In the genomic region with DNA sequence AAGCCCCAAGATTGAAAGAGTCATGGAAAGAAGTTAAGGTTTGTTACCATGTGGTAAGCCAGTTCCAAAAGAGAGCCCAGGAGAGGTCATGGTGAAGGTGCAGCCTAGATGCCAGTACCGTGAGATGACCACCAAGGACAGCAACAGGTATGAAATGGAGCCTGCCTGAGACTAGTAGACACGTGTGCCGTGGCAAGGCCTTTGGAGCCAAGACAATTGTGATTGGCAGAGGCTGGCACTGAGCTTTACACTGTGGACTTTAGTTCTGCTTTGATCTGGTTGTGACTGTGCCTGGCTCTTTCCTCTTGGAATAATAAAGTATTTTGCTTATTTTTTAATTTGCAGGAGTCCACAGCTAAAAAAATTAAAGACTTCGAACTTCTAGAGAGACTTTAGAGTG, we compare ENCODE assay signal across 19 mouse cellular contexts. TPM values are rescaled to one million over a fixed set of nuclear protein-coding genes. Genes with fewer than 3 reads are reported as not detected.
DNase-seq lines count a peak whose midpoint lies in the region; ATAC-seq lines count a peak whose summit lies in the region.
"Had no signal": no experiment of that assay in that cellular context is flagged by ENCODE, and none has a peak within 500 bp of the region (broad histone marks: within the 10 kb centered on the region; RNA-seq: fewer than 3 reads in every experiment).

No protein-coding gene starts in this region.

- no peak overlapping the region for H3K4me3 ChIP-seq in kidney, embryonic 15.5 days (replicated peaks)
- H3K4me3 ChIP-seq in midbrain, embryonic 11.5 days (ENCODE audit: low read depth, low read length), result no peak overlapping the region
- H3K4me3 ChIP-seq in midbrain, embryonic 14.5 days (replicated peaks; ENCODE audit: low read depth, low read length), result no peak overlapping the region
- H3K4me3 ChIP-seq: embryonic facial prominence, embryonic 13.5 days; forebrain, embryonic 12.5 days; heart, embryonic 10.5 days had no signal

- no peak overlapping the region for H3K4me2 ChIP-seq in kidney, embryonic 15.5 days
- no peak overlapping the region for H3K4me2 ChIP-seq in midbrain, embryonic 11.5 days
- H3K4me2 ChIP-seq in midbrain, embryonic 14.5 days (ENCODE audit: low read length), result no peak overlapping the region
- H3K4me2 ChIP-seq: embryonic facial prominence, embryonic 13.5 days; forebrain, embryonic 12.5 days had no signal

- H3K9me3 ChIP-seq in kidney, embryonic 15.5 days (replicated peaks), result no peaks in the 10 kb centered on the region
- no peaks in the 10 kb centered on the region for H3K9me3 ChIP-seq in midbrain, embryonic 11.5 days (ENCODE audit: control insufficient read depth, low read length)
- H3K9me3 ChIP-seq in midbrain, embryonic 14.5 days (ENCODE audit: control insufficient read depth, low read length), result no peaks in the 10 kb centered on the region
- H3K9me3 ChIP-seq: embryonic facial prominence, embryonic 13.5 days; forebrain, embryonic 12.5 days; heart, embryonic 10.5 days had no signal

- DNase-seq in kidney, adult 11 months, result peak; percentile 44
- DNase-seq in kidney, postnatal 25 days, result peak; percentile 34 to 65
- no peak for DNase-seq in kidney, adult 18-20 months
- peak; percentile 60 for DNase-seq in midbrain, embryonic 11.5 days (ENCODE audit: low spot score, missing footprints)
- no peak for DNase-seq in midbrain, embryonic 14.5 days
- DNase-seq in adrenal gland, adult (ENCODE audit: inconsistent age in 2 of 2, low spot score in 1 of 2), result no peak
- DNase-seq: adrenal gland, postnatal 14 days; cerebellum, adult 18-20 months; cerebellum, adult 9-11 months; cerebellum, postnatal 36 days; gastrocnemius, postnatal 10 days; heart, adult 18-20 months; heart, postnatal 10 days; heart, postnatal 4 days had no signal

- H3K4me1 ChIP-seq in kidney, embryonic 15.5 days, result peaks cover 13% of the 10 kb centered on the region; the same call in 1 of the 2 replicates
- no peaks in the 10 kb centered on the region for H3K4me1 ChIP-seq in midbrain, embryonic 11.5 days (ENCODE audit: control insufficient read depth, insufficient read depth, low read length)
- H3K4me1 ChIP-seq in midbrain, embryonic 14.5 days (ENCODE audit: control insufficient read depth, insufficient read depth, low read length), result no peaks in the 10 kb centered on the region
- H3K4me1 ChIP-seq: forebrain, embryonic 12.5 days had no signal

- no peak overlapping the region for H3K27ac ChIP-seq in kidney, embryonic 15.5 days
- no peak overlapping the region for H3K27ac ChIP-seq in midbrain, embryonic 11.5 days (ENCODE audit: low read depth, low read length)
- no peak overlapping the region for H3K27ac ChIP-seq in midbrain, embryonic 14.5 days (replicated peaks; ENCODE audit: low read depth, low read length)
- H3K27ac ChIP-seq: embryonic facial prominence, embryonic 13.5 days; forebrain, embryonic 12.5 days; heart, embryonic 10.5 days had no signal

- no peaks in the 10 kb centered on the region for H3K27me3 ChIP-seq in kidney, embryonic 15.5 days
- H3K27me3 ChIP-seq in midbrain, embryonic 11.5 days (ENCODE audit: control insufficient read depth, insufficient read depth, low read length), result no peaks in the 10 kb centered on the region
- H3K27me3 ChIP-seq in midbrain, embryonic 14.5 days (ENCODE audit: control insufficient read depth, insufficient read depth, low read length), result no peaks in the 10 kb centered on the region
- H3K27me3 ChIP-seq: embryonic facial prominence, embryonic 13.5 days; forebrain, embryonic 12.5 days had no signal

- ATAC-seq in kidney, embryonic 15.5 days (replicated peaks; ENCODE audit: low FRiP score), result no peak
- no peak for ATAC-seq in midbrain, embryonic 11.5 days (ENCODE audit: low FRiP score)
- ATAC-seq in midbrain, embryonic 14.5 days (ENCODE audit: low FRiP score, low TSS enrichment), result no peak
- ATAC-seq: forebrain, embryonic 16.5 days had no signal

- WGBS in kidney, embryonic 15.5 days, result 95% methylated on average over 4 of the region's 4 CpGs
- WGBS in midbrain, embryonic 11.5 days, result 89% methylated on average over 4 of the region's 4 CpGs
- 92% methylated on average over 4 of the region's 4 CpGs for WGBS in midbrain, embryonic 14.5 days

- no peak overlapping the region for H3K9ac ChIP-seq in kidney, embryonic 15.5 days
- H3K9ac ChIP-seq in midbrain, embryonic 11.5 days (ENCODE audit: low read length), result no peak overlapping the region
- no peak overlapping the region for H3K9ac ChIP-seq in midbrain, embryonic 14.5 days (replicated peaks; ENCODE audit: low read length)
- H3K9ac ChIP-seq: embryonic facial prominence, embryonic 13.5 days; forebrain, embryonic 12.5 days had no signal

- H3K36me3 ChIP-seq in kidney, embryonic 15.5 days, result no peaks in the 10 kb centered on the region
- no peaks in the 10 kb centered on the region for H3K36me3 ChIP-seq in midbrain, embryonic 11.5 days (ENCODE audit: control insufficient read depth, insufficient read depth, low read length)
- no peaks in the 10 kb centered on the region for H3K36me3 ChIP-seq in midbrain, embryonic 14.5 days (ENCODE audit: control insufficient read depth, insufficient read depth, low read length)
- H3K36me3 ChIP-seq: embryonic facial prominence, embryonic 13.5 days; forebrain, embryonic 12.5 days; heart, embryonic 10.5 days had no signal

RNA-seq across cellular contexts. Expression of gene Atrn, which starts 21.7 kb away (rescaled TPM):
- 6.2 and 8.2 TPM in 2 replicates for polyA plus RNA-seq in kidney, embryonic 15.5 days (2015; fragmentation: Nextera tagmentation; extraction: Ambion mirVana)
- polyA plus RNA-seq in midbrain, embryonic 11.5 days (2014; fragmentation: Nextera tagmentation; extraction: Ambion mirVana), result 9.2 and 9.9 TPM in 2 replicates
- 19.0 and 22.5 TPM in 2 replicates for polyA plus RNA-seq in midbrain, embryonic 14.5 days (2014; fragmentation: Nextera tagmentation; extraction: Ambion mirVana)

RNA-seq across cellular contexts. Expression of gene 4930402H24Rik, which starts 21.8 kb away (rescaled TPM):
- polyA plus RNA-seq in kidney, embryonic 15.5 days (2015; fragmentation: Nextera tagmentation; extraction: Ambion mirVana), result 35.1 and 40.6 TPM in 2 replicates
- polyA plus RNA-seq in midbrain, embryonic 11.5 days (2014; fragmentation: Nextera tagmentation; extraction: Ambion mirVana), result 49.6 and 54.8 TPM in 2 replicates
- polyA plus RNA-seq in midbrain, embryonic 14.5 days (2014; fragmentation: Nextera tagmentation; extraction: Ambion mirVana), result 77.7 and 107 TPM in 2 replicates

Comparison
In these comparisons a context has a peak if more than half of its experiments do, and no peak if none do; other contexts are left out.
1. DNase-seq: peak in kidney, adult 11 months (single experiment), kidney, postnatal 25 days (2 of 2) and midbrain, embryonic 11.5 days (single experiment); none in kidney, adult 18-20 months (single experiment), midbrain, embryonic 14.5 days (single experiment) and adrenal gland, adult (0 of 2).